In genomic region chr5:143363678-143364615, GRCm38 (mm10) we compare ENCODE assay signal across 7 mouse cellular contexts. TPM values are rescaled to one million over a fixed set of nuclear protein-coding genes. Genes with fewer than 3 reads are reported as not detected.
DNase-seq lines count a peak whose midpoint lies in the region; ATAC-seq and TF ChIP-seq lines count a peak whose summit lies in the region.

No protein-coding gene starts in this region.

- H3K36me3 ChIP-seq in lung, embryonic 14.5 days (ENCODE audit: insufficient read depth): no peaks in the 10 kb centered on the region
- H3K36me3 ChIP-seq in kidney, postnatal 0 days (ENCODE audit: insufficient read depth, low read length): no peaks in the 10 kb centered on the region
- no peaks in the 10 kb centered on the region for H3K36me3 ChIP-seq in midbrain, embryonic 14.5 days (ENCODE audit: control insufficient read depth, insufficient read depth, low read length)

- H3K9ac ChIP-seq in lung, embryonic 14.5 days: peak overlapping the region; percentile 58
- H3K9ac ChIP-seq in kidney, postnatal 0 days (ENCODE audit: low read depth, low read length): peak overlapping the region; percentile 19
- peak overlapping the region; percentile 57 for H3K9ac ChIP-seq in midbrain, embryonic 14.5 days (replicated peaks; ENCODE audit: low read length)

- peak overlapping the region; percentile 95 for H3K4me2 ChIP-seq in lung, embryonic 14.5 days
- H3K4me2 ChIP-seq in kidney, postnatal 0 days (ENCODE audit: low read length): peak overlapping the region; percentile 73
- H3K4me2 ChIP-seq in midbrain, embryonic 14.5 days (ENCODE audit: low read length): peak overlapping the region; percentile 92

- no peaks in the 10 kb centered on the region for H3K9me3 ChIP-seq in lung, embryonic 14.5 days (ENCODE audit: low read depth, low read length)
- no peaks in the 10 kb centered on the region for H3K9me3 ChIP-seq in kidney, postnatal 0 days (replicated peaks; ENCODE audit: low read length)
- H3K9me3 ChIP-seq in midbrain, embryonic 14.5 days (ENCODE audit: control insufficient read depth, low read length): no peaks in the 10 kb centered on the region

- H3K4me3 ChIP-seq in lung, embryonic 14.5 days (ENCODE audit: low read depth, low read length): peak overlapping the region; percentile 46
- peak overlapping the region; percentile 14 for H3K4me3 ChIP-seq in embryonic fibroblast, embryonic 13.5 days (ENCODE audit: insufficient read depth, low read length)
- peak overlapping the region; percentile 45 for H3K4me3 ChIP-seq in kidney, postnatal 0 days (replicated peaks; ENCODE audit: low read depth, low read length)
- peak overlapping the region; percentile 43 for H3K4me3 ChIP-seq in midbrain, embryonic 14.5 days (replicated peaks; ENCODE audit: low read depth, low read length)

- H3K27ac ChIP-seq in lung, embryonic 14.5 days (ENCODE audit: low read depth): no peak overlapping the region
- no peak overlapping the region for H3K27ac ChIP-seq in embryonic fibroblast, embryonic 13.5 days (ENCODE audit: insufficient read depth, low read length)
- no peak overlapping the region for H3K27ac ChIP-seq in kidney, postnatal 0 days
- H3K27ac ChIP-seq in midbrain, embryonic 14.5 days (replicated peaks; ENCODE audit: low read depth, low read length): no peak overlapping the region

- H3K27me3 ChIP-seq in lung, embryonic 14.5 days (ENCODE audit: insufficient read depth, low read length): peaks cover 38% of the 10 kb centered on the region
- H3K27me3 ChIP-seq in kidney, postnatal 0 days (ENCODE audit: insufficient read depth, low read length): peaks cover 25% of the 10 kb centered on the region
- H3K27me3 ChIP-seq in midbrain, embryonic 14.5 days (ENCODE audit: control insufficient read depth, insufficient read depth, low read length): peaks cover 18% of the 10 kb centered on the region; the same call in 1 of the 2 replicates

- no peak for TF ChIP-seq CTCF in lung, embryonic 14.5 days (IDR thresholded peaks at IDR 0.05; ENCODE audit: low read depth)
- no peak for TF ChIP-seq CTCF in embryonic fibroblast, embryonic 13.5 days (IDR thresholded peaks at IDR 0.05; ENCODE audit: borderline replicate concordance, insufficient read depth, low read length)
- no peak for TF ChIP-seq CTCF in kidney, postnatal 0 days (IDR thresholded peaks at IDR 0.05; ENCODE audit: low read depth)

- peak; percentile 84 for ATAC-seq in lung, embryonic 14.5 days (ENCODE audit: insufficient read depth)
- ATAC-seq in kidney, postnatal 0 days (replicated peaks; ENCODE audit: low FRiP score, low read depth): peak; percentile 56
- ATAC-seq in midbrain, embryonic 14.5 days (ENCODE audit: low FRiP score, low TSS enrichment): peak; percentile 55; the same call in 1 of the 2 replicates

- WGBS in lung, embryonic 14.5 days: under 1% methylated on average over 47 of the region's 47 CpGs
- 1% methylated on average over 47 of the region's 47 CpGs for WGBS in kidney, postnatal 0 days
- under 1% methylated on average over 45 of the region's 47 CpGs for whole genome bisulfite sequencing in midbrain, embryonic 14.5 days

- no peak for TF ChIP-seq POLR2A in embryonic fibroblast, embryonic 13.5 days (IDR thresholded peaks at IDR 0.05; ENCODE audit: low read depth, low read length)

- peak; percentile 56 for DNase-seq in lung, embryonic 14.5 days
- DNase-seq in lung, postnatal 25 days (ENCODE audit: low spot score): no peak
- peak; percentile 53 for DNase-seq in kidney, postnatal 0 days (ENCODE audit: low spot score)
- peak; percentile 69 for DNase-seq in midbrain, embryonic 14.5 days
- no peak for DNase-seq in urinary bladder, postnatal 10 days (ENCODE audit: low spot score)
- DNase-seq in spleen, postnatal 4 days (ENCODE audit: low spot score in 2 of 2): no peak

- H3K4me1 ChIP-seq in lung, embryonic 14.5 days (ENCODE audit: insufficient read depth): no peaks in the 10 kb centered on the region
- H3K4me1 ChIP-seq in embryonic fibroblast, embryonic 13.5 days (ENCODE audit: control insufficient read depth, insufficient read depth, low read length): no peaks in the 10 kb centered on the region
- H3K4me1 ChIP-seq in kidney, postnatal 0 days (replicated peaks; ENCODE audit: insufficient read depth, low read length): 0 out of 2 replicates have a peak, but pooled peaks cover 4% of the 10 kb centered on the region
- peaks cover 12% of the 10 kb centered on the region for H3K4me1 ChIP-seq in midbrain, embryonic 14.5 days (ENCODE audit: control insufficient read depth, insufficient read depth, low read length)

RNA-seq across cellular contexts. Expression of gene Grid2ip, which starts 6.8 kb away (rescaled TPM):
- polyA plus RNA-seq in lung, embryonic 14.5 days (2014; fragmentation: Nextera tagmentation; extraction: Ambion mirVana): 0.17 and 0.27 TPM in 2 replicates
- not detected in 2 replicates for polyA plus RNA-seq in embryonic fibroblast, embryonic 13.5 days (2011; ENCODE audit: insufficient read length, low read depth, missing spikeins)
- 0.03 TPM in 1 of 2 replicates, not detected in the other for polyA plus RNA-seq in kidney, postnatal 0 days (2015; fragmentation: Nextera tagmentation; extraction: Ambion mirVana)
- 0.29 and 0.31 TPM in 2 replicates for polyA plus RNA-seq in midbrain, embryonic 14.5 days (2014; fragmentation: Nextera tagmentation; extraction: Ambion mirVana)

RNA-seq across cellular contexts. Expression of gene Zdhhc4, which starts 34.9 kb away (rescaled TPM):
- polyA plus RNA-seq in lung, embryonic 14.5 days (2014; fragmentation: Nextera tagmentation; extraction: Ambion mirVana): 74.6 and 77.9 TPM in 2 replicates
- polyA plus RNA-seq in embryonic fibroblast, embryonic 13.5 days (2011; ENCODE audit: insufficient read length, low read depth, missing spikeins): 43.8 and 45.5 TPM in 2 replicates
- polyA plus RNA-seq in kidney, postnatal 0 days (2015; fragmentation: Nextera tagmentation; extraction: Ambion mirVana): 87.6 and 91.2 TPM in 2 replicates
- 75.1 and 84.3 TPM in 2 replicates for polyA plus RNA-seq in midbrain, embryonic 14.5 days (2014; fragmentation: Nextera tagmentation; extraction: Ambion mirVana)

RNA-seq across cellular contexts. Expression of gene Kdelr2, which starts 39.7 kb away (rescaled TPM):
- polyA plus RNA-seq in lung, embryonic 14.5 days (2014; fragmentation: Nextera tagmentation; extraction: Ambion mirVana): 343 and 370 TPM in 2 replicates
- polyA plus RNA-seq in embryonic fibroblast, embryonic 13.5 days (2011; ENCODE audit: insufficient read length, low read depth, missing spikeins): 306 and 354 TPM in 2 replicates
- 319 and 337 TPM in 2 replicates for polyA plus RNA-seq in kidney, postnatal 0 days (2015; fragmentation: Nextera tagmentation; extraction: Ambion mirVana)
- 134 and 139 TPM in 2 replicates for polyA plus RNA-seq in midbrain, embryonic 14.5 days (2014; fragmentation: Nextera tagmentation; extraction: Ambion mirVana)

RNA-seq across cellular contexts. Expression of gene E130309D02Rik, which starts 48.8 kb away (rescaled TPM):
- 40.0 and 46.6 TPM in 2 replicates for polyA plus RNA-seq in lung, embryonic 14.5 days (2014; fragmentation: Nextera tagmentation; extraction: Ambion mirVana)
- 13.5 and 15.0 TPM in 2 replicates for polyA plus RNA-seq in embryonic fibroblast, embryonic 13.5 days (2011; ENCODE audit: insufficient read length, low read depth, missing spikeins)
- polyA plus RNA-seq in kidney, postnatal 0 days (2015; fragmentation: Nextera tagmentation; extraction: Ambion mirVana): 27.8 and 30.9 TPM in 2 replicates
- polyA plus RNA-seq in midbrain, embryonic 14.5 days (2014; fragmentation: Nextera tagmentation; extraction: Ambion mirVana): 30.0 and 30.8 TPM in 2 replicates

Comparison
In these comparisons a context has a peak if more than half of its experiments do, and no peak if none do; other contexts are left out.
1. DNase-seq: peak in lung, embryonic 14.5 days (single experiment), kidney, postnatal 0 days (single experiment) and midbrain, embryonic 14.5 days (single experiment); none in lung, postnatal 25 days (single experiment), urinary bladder, postnatal 10 days (single experiment) and spleen, postnatal 4 days (0 of 2).
2. Peak in every context shown above with its lines, with median percentiles within 50 percentile points of each other: ATAC-seq, H3K4me2 ChIP-seq, H3K4me3 ChIP-seq and H3K9ac ChIP-seq.